Mouse (Mus musculus): ENCODE measurements around the gene Vwa8. TPM values are rescaled to one million over a fixed set of nuclear protein-coding genes. Genes with fewer than 3 reads are reported as not detected.

Gene Vwa8
- polyA plus RNA-seq (2021; fragmentation: Nextera tagmentation) = 11.2 and 13.4 TPM in 2 replicates
- long read RNA-seq, experiment 1, full-length matches to known transcripts = 28 of 55 reads
- long read RNA-seq, experiment 1, partial matches to known transcripts = 17 of 55 reads
- long read RNA-seq, experiment 1, other reads (novel, unspliced or antisense) = 10 of 55 reads
- long read RNA-seq, experiment 2, full-length matches to known transcripts = 4 of 13 reads
- long read RNA-seq, experiment 2, partial matches to known transcripts = 6 of 13 reads
- long read RNA-seq, experiment 2, other reads (novel, unspliced or antisense) = 3 of 13 reads

GRCm38 (mm10) chr14:78848941-78849911, at the start of gene Vwa8:
Gene Vwa8 (plus strand): TSS chr14:78849052.

Other genes with a start within 250 kb of the Vwa8 start
- 5.4 and 6.6 TPM in 2 replicates for gene Dgkh, start 116.3 kb upstream of the Vwa8 start, polyA plus RNA-seq (2021; fragmentation: Nextera tagmentation)